Mouse (Mus musculus): ENCODE data around the gene Smurf1.

Smurf1 gene

GRCm38 (mm10) chr5:144965639-144966351 lies at the start of gene Smurf1:
Gene Smurf1, minus strand, starts transcription at chr5:144965847.
- DNase-seq, result peak; percentile 87

GRCm38 (mm10) chr5:145014278-145014677 lies 48.6 kb upstream of the Smurf1 start:
- no peak for DNase-seq

- DNase-seq, result no peak
Measured at GRCm38 (mm10) chr5:145008878-145009659, 43.4 kb upstream of the Smurf1 start.

GRCm38 (mm10) chr5:145005596-145005995 lies 39.9 kb upstream of the Smurf1 start:
- DNase-seq, result no peak

DNA sequence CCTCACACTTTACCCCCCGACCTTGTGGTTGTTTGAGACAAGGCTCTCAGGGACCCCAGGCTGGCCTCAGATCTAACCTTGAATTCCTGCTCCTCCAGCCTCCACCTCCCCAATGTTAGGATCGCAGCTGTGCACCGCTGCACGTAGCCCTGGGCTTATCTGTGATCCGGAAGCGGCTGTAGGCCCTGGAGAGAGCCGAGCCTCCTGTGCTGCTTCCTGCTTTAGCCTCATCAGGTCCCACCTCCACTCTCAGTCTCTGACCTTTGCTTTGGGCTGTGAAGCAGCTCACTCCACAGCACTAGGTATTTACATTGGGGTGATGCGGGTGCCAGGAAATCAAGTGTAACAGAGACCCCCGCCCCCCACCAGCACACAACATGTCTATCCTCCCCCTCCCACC lies 38.8 kb upstream of the Smurf1 start:
- DNase-seq, result no peak

DNA sequence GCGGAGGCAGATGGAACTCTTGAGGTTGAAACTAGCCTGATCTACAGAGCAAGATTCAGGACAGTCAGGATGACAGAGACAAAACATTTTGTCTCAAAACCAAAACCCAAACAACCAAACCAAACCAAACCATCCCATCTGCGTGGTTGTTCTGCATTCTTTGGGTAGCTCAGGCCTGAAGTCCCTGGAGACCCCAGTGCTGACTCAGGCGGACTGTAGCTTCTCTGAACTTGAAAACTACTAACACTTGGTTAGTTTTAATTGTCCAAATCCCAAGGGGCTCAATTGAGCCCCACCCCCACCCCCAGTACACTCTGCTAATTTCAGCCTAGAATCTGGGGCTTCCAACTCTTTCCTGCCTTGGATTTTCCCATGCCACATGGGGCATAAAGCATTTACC lies 37.7 kb upstream of the Smurf1 start:
- DNase-seq, result no peak

GRCm38 (mm10) chr5:144998491-144998890 lies 32.8 kb upstream of the Smurf1 start:
- no peak for DNase-seq

- no peak for DNase-seq
Measured at GRCm38 (mm10) chr5:144990481-144990880, 24.8 kb upstream of the Smurf1 start.

- no peak for DNase-seq
Measured at GRCm38 (mm10) chr5:144990051-144990450, 24.4 kb upstream of the Smurf1 start.

DNA sequence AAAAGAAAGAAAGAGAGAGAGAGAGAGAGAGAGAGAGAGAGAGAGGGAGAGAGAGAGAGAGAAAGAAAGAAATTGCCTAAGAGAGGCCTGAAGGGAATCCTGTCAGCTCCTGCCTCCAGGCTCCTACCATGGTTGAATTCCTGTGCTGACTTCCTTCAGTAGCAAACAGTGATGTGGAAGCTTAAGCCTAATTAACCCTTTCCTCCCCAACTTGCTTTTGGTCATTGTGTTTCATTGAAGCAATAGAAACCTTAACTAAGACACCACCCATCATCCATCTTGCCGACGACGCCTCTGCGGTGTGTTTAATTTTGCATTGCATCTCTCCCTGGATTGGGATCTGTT lies 23.4 kb upstream of the Smurf1 start:
- no peak for DNase-seq

DNA sequence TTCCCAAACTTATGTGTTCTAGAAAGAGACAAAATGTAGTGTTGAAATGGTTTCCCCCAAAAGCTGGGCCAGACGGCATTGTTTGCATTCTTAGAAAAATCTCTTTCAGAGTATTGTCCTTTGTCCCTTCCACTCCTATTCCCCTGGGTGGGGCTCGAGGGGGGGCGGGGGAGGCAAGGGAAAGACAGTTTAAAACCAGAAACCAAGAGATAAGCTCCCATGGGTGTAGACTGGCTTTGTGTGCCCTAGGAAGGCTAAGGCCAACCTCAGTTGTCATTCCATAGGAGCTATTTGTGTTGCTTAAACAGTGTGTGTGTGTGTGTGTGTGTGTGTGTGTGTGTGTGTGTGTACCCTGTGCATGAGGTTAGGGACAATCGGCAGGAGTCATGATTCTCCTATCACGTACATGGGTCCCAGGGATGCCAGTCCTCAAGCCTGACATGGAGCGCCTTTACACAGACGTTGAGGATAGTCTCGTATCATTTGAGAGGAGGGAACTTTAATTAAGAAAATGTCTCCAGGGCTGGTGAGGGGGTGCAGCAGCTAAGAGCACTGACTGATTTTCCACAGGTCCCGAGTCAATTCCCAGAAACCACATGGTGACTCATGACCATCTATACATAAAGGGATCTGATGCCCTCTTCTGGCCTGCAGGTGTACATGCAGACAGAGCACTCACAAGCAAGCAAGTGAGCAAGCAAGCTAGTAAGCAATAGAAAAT lies 22.9 kb upstream of the Smurf1 start:
- DNase-seq, result peak; percentile 60

- DNase-seq, result no peak
Measured at GRCm38 (mm10) chr5:144987561-144987960, 21.9 kb upstream of the Smurf1 start.

DNA sequence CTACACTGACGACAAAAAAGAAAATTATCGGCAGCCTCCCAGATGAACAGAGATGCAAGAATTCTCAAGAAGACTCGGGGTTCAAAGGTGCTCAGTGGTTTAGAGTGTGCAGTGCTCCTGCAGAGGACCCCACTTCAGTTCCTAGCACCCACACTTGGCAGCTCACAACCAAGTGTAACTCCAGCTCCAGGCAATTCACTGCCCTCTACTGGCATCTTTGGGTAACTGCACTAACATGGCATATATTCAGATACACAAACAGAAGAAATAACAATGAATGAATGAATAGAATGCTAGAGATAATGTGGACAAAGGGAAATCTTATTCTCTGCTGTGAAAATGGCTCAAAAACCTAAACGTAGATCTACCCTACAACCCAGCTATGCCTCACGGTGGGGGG lies 19.2 kb upstream of the Smurf1 start:
- DNase-seq, result no peak

DNA sequence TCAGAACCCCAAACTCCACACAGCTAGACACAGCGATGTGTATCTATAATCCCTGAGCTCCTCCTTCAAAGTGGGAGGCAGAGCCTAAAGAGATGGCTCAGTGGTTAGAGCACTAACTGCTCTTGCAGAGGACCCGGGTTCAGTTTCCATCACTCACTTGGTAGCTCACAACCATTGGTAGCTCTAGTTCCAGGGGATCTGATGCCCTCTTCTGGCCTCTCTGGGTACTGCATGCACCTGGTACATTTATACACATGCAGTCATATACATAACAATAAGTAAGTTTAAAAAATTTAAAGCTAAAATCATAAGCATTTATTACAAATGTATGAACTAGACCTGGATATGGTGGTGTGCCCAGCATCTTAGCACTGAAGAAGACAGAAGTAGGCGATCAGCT lies 17.6 kb upstream of the Smurf1 start:
- no peak for DNase-seq

GRCm38 (mm10) chr5:144979110-144979509 lies 13.5 kb upstream of the Smurf1 start:
- no peak for DNase-seq

DNA sequence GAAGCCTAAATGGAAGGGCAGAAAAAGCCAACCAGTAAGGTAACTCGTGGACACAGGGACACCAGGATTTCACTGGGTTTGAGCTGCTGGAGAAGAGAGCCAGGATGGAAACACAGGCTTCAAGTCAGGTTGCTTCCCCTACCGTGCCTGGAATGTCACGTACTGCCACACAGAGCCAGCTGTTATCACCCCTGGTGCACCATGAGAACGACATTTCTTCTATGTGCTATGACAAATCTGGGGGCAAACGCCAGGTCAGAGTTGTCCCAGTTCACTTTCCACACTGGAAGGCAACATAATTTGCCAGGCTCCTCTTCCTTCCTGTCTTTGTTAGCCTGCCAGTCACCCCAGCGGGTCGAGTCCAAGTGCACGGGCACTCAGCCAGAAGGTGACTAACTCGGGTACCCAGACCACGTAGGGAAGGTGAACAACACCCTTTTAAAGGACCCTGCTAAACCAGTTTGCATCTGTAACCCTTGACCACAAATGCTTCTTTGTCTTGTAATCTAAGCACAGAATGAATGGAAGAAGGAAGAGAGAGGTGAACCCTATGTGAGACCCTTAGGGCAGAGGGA lies 13.0 kb upstream of the Smurf1 start:
- DNase-seq, result no peak

GRCm38 (mm10) chr5:144971266-144971665 lies 5.6 kb upstream of the Smurf1 start:
- no peak for DNase-seq

DNA sequence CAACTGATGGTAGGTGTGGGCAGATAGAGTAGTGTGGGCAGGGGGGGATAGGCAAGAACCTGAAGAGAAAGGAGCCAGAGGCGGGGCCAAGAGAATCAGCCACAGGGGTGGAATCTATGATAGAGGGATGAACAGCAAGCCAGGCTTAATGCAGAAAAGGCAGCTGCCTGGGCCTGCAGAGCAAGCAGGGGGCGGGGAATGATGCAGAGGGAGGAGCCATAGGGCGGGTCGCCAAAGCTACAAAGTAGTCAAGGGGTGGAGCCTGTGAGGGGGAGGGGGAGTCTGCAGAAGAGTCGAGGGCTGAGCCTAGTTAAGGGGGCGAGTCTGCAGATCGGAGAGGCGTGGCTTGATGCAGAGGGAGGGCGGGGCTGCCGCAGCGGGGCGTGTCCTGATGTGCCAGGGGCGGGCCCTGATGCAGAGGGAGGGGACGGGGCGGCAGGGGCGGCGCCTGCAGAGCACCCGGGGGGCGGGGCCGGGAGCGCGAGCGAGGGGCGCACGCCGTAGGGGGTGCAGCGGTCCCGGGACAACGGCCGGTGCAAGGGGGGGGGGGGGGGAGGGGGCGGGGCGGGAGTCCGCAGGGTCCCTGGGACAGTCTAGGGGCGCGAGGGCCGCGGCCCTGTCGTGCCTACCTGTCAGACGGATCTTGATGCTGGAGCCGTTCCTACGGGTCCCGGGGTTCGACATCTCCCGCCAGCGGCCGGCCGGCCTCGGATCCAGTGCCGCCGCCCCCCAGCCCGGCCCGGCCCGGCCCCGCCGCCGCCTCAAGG lies 592 bp downstream of the Smurf1 start:
- peak; percentile 79 for DNase-seq

- DNase-seq, result no peak
Measured at GRCm38 (mm10) chr5:144964465-144964864, 1.2 kb downstream of the Smurf1 start.

GRCm38 (mm10) chr5:144963817-144964261 lies 1.8 kb downstream of the Smurf1 start:
- DNase-seq, result peak; percentile 75

DNA sequence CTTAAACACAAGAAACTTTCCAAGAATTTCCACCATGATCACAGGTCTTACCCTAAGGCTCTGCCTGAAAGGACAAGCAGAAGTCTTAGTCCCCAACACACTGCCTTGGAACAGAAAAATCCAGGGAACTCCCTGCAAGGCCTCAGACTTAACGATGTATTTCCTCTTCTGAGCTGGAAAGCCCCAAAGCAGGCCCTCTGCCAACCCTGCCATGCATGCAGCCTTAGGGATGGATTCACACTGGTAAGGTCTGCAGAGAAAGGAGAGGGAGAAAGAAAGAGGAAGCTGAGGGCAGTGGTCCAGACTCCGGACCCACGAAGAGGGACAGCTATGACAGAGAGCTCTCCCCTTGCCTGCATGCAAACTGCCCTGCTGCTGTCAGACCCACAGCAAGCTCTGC lies 2.2 kb downstream of the Smurf1 start:
- DNase-seq, result no peak

- no peak for DNase-seq
Measured at GRCm38 (mm10) chr5:144958271-144958670, 7.4 kb downstream of the Smurf1 start.

- DNase-seq, result no peak
Measured at GRCm38 (mm10) chr5:144954432-144954831, 11.2 kb downstream of the Smurf1 start.

Measured in right cerebral cortex, adult 18-20 months (tissue).